Mouse (Mus musculus): Measurements from ENCODE around the gene Kif26b.

GRCm38 (mm10) chr1:178635470-178635869, 106.5 kb downstream of the Kif26b start:
- no peak for TF ChIP-seq CTCF (IDR thresholded peaks at IDR 0.05; ENCODE audit: insufficient read depth, low read depth, low read length)
- TF ChIP-seq POLR2A (IDR thresholded peaks at IDR 0.05; ENCODE audit: insufficient read depth, low read depth, low read length) = no peak
